8 mouse cellular contexts compared by ENCODE assay signal in the genomic region with DNA sequence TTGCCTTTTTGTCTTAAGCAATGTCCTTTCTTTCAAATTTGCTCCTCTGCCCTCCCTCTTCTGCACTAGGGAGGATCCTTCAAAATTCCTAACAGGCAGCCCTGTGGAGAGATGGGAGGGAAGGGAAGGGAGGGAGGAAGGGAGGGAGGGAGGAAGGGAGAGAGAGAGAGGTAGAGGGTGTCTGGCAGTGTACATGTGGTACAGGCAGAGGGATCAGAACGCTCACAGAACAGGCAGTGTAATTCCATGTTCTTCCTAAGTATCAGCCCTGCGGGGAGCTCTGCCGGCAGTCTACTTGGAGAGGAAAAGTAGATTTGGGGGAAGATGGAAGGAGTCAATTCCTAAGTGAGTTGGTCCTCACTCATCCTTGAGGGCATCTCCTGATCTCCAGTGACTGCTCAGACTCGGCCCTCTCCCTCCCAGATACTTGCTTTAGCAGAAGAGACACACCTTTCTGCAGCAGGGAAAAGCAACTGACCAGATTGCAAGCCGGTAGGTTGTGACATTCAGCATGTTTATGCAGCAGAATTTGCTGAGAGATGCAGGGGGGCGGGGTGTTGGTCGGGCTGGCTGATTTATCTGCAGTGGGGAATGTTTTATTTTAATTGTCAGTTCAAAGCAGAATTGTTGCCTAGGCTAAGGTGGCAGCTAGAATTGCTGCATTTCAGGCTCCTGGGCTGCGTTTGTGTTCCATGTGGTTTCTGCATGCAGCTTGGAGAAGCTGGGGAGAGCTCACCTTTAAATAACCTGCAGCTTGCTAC. TPM values are rescaled to one million over a fixed set of nuclear protein-coding genes. Genes with fewer than 3 reads are reported as not detected.
DNase-seq lines count a peak whose midpoint lies in the region; ATAC-seq and TF ChIP-seq lines count a peak whose summit lies in the region.

Gene Frmd4a (plus strand): TSS at position 190 of the 761 bp plus-strand sequence.

- 32% methylated on average over 8 of the region's 8 CpGs for WGBS in kidney, embryonic 16.5 days
- 65% methylated on average over 8 of the region's 8 CpGs for WGBS in midbrain, embryonic 10.5 days

- no peaks in the 10 kb centered on the region for H3K36me3 ChIP-seq in kidney, embryonic 16.5 days (ENCODE audit: insufficient read depth, low read length)
- H3K36me3 ChIP-seq in midbrain, embryonic 10.5 days: no peaks in the 10 kb centered on the region

- H3K27me3 ChIP-seq in kidney, embryonic 16.5 days (ENCODE audit: insufficient read depth, low read length): no peaks in the 10 kb centered on the region
- H3K27me3 ChIP-seq in midbrain, embryonic 10.5 days (ENCODE audit: low read depth, poor library complexity, severe bottlenecking): no peaks in the 10 kb centered on the region; the same call in 1 of the 2 replicates

- H3K9me3 ChIP-seq in kidney, embryonic 16.5 days (ENCODE audit: low read length): no peaks in the 10 kb centered on the region
- H3K9me3 ChIP-seq in midbrain, embryonic 10.5 days (replicated peaks): no peaks in the 10 kb centered on the region

- ATAC-seq in kidney, embryonic 16.5 days (ENCODE audit: low FRiP score, low TSS enrichment): 0 out of 2 replicates have a peak, but pooled peaks have one; percentile 15
- ATAC-seq in granulocyte monocyte progenitor cell, adult 5-6 weeks (replicated peaks; ENCODE audit: poor library complexity, severe bottlenecking): no peak

- no peak within 1 kb of the TSS for H3K27ac ChIP-seq in kidney, embryonic 16.5 days (ENCODE audit: low read length)
- peak within 1 kb of the TSS; percentile 78 for H3K27ac ChIP-seq in midbrain, embryonic 10.5 days (replicated peaks)

- peaks cover 9% of the 10 kb centered on the region; the same call in 1 of the 2 replicates for H3K4me1 ChIP-seq in kidney, embryonic 16.5 days (ENCODE audit: insufficient read depth, low read length)
- H3K4me1 ChIP-seq in midbrain, embryonic 10.5 days: peaks cover 23% of the 10 kb centered on the region

- DNase-seq in kidney, postnatal 36 days: no peak
- peak; percentile 42 for DNase-seq in brain, embryonic 14.5 days (ENCODE audit: low read depth)
- peak; percentile 21 to 39 for DNase-seq in layer of hippocampus, adult 8-10 months (ENCODE audit: low spot score in 2 of 2)
- no peak for DNase-seq in midbrain, embryonic 10.5 days (ENCODE audit: low spot score)
- DNase-seq in thymus, postnatal 25 days: no peak
- no peak for DNase-seq in ovary, postnatal 14 days (ENCODE audit: low spot score)

- H3K4me3 ChIP-seq in kidney, embryonic 16.5 days (ENCODE audit: low read length): no peak within 1 kb of the TSS
- peak within 1 kb of the TSS; percentile 30 for H3K4me3 ChIP-seq in midbrain, embryonic 10.5 days

- peak within 1 kb of the TSS; percentile 26 for H3K4me2 ChIP-seq in kidney, embryonic 16.5 days (replicated peaks; ENCODE audit: low read depth, low read length)

- H3K9ac ChIP-seq in kidney, embryonic 16.5 days (replicated peaks; ENCODE audit: low read length): 0 out of 2 replicates have a peak within 1 kb of the TSS, but pooled peaks have one; percentile 38

- TF ChIP-seq POLR2A in brain, embryonic 14.5 days (IDR thresholded peaks at IDR 0.05; ENCODE audit: borderline replicate concordance, extremely low read depth, insufficient read depth, insufficient read length, poor library complexity, severe bottlenecking): no peak

- TF ChIP-seq CTCF in brain, embryonic 14.5 days (IDR thresholded peaks at IDR 0.05; ENCODE audit: borderline replicate concordance, extremely low read depth, insufficient read depth, insufficient read length): no peak

RNA-seq across cellular contexts. Expression of gene Frmd4a, which starts in this region (rescaled TPM):
- polyA plus RNA-seq in kidney, embryonic 16.5 days (2015; fragmentation: Nextera tagmentation; extraction: Ambion mirVana): 31.2 and 36.2 TPM in 2 replicates
- polyA plus RNA-seq in brain, embryonic 14.5 days (2012; rRNA removed): 67.3 and 106 TPM in 2 replicates
- total RNA-seq in granulocyte monocyte progenitor cell, adult 5-6 weeks (2014; fragmentation: Nextera tagmentation): 30.3 and 38.5 TPM in 2 replicates
- total RNA-seq in granulocyte monocyte progenitor cell, adult 5-6 weeks (2017): 15.1 and 16.7 TPM in 2 replicates
- 10 to 100 TPM; 64.6 to 84.7 (median 74.6) TPM for total RNA-seq in layer of hippocampus, adult 8-10 months (2022)
- polyA plus RNA-seq in midbrain, embryonic 10.5 days (2016; fragmentation: Nextera tagmentation; extraction: Ambion mirVana): 33.1 and 38.5 TPM in 2 replicates

Comparison
In these comparisons a context has a peak if more than half of its experiments do, and no peak if none do; other contexts are left out.
1. DNase-seq: peak in brain, embryonic 14.5 days (single experiment) and layer of hippocampus, adult 8-10 months (2 of 2); none in kidney, postnatal 36 days (0 of 2), midbrain, embryonic 10.5 days (single experiment), thymus, postnatal 25 days (single experiment) and ovary, postnatal 14 days (single experiment).